Mouse (Mus musculus): ENCODE data around the gene Ciao2a. TPM values are rescaled to one million over a fixed set of nuclear protein-coding genes. Genes with fewer than 3 reads are reported as not detected.

The Ciao2a gene
- polyA plus RNA-seq, 1 experiment from 2014 or later: 177 TPM

- Histone ChIP-seq H3K36me3 (ENCODE audit: control insufficient read depth, insufficient read depth, low read length) (no peaks in the 10 kb centered on the region), H3K9me3 (ENCODE audit: control insufficient read depth, low read length) (no peaks in the 10 kb centered on the region), H3K4me1 (ENCODE audit: control insufficient read depth, insufficient read depth, low read length) (no peaks in the 10 kb centered on the region), H3K27ac (replicated peaks; ENCODE audit: low read depth, low read length) (no peak overlapping the region), H3K4me2 (ENCODE audit: low read depth, severe bottlenecking) (no peak overlapping the region), H3K4me3 (ENCODE audit: low read depth, low read length) (no peak overlapping the region), H3K27me3 (ENCODE audit: control insufficient read depth, insufficient read depth, low read length) (no peaks in the 10 kb centered on the region), H3K9ac (ENCODE audit: low read length) (no peak overlapping the region)
- WGBS: 87% methylated on average over 3 of the region's 3 CpGs
- no peak for DNase-seq (ENCODE audit: low spot score)
- ATAC-seq (ENCODE audit: insufficient number of reproducible peaks, low FRiP score, low TSS enrichment, low read depth): no peak
Observed at GRCm38 (mm10) chr9:66174985-66175384, 48.6 kb downstream of the Ciao2a start.

GRCm38 (mm10) chr9:66177975-66178374, 51.6 kb downstream of the Ciao2a start:
- DNase-seq (ENCODE audit: low spot score) (no peak), ATAC-seq (ENCODE audit: insufficient number of reproducible peaks, low FRiP score, low TSS enrichment, low read depth) (no peak)
- Histone ChIP-seq H3K4me3 (ENCODE audit: low read depth, low read length) (no peak overlapping the region), H3K4me1 (ENCODE audit: control insufficient read depth, insufficient read depth, low read length) (peaks cover 4% of the 10 kb centered on the region; the same call in 1 of the 2 replicates), H3K9ac (ENCODE audit: low read length) (no peak overlapping the region), H3K36me3 (ENCODE audit: control insufficient read depth, insufficient read depth, low read length) (no peaks in the 10 kb centered on the region), H3K27me3 (ENCODE audit: control insufficient read depth, insufficient read depth, low read length) (no peaks in the 10 kb centered on the region), H3K27ac (replicated peaks; ENCODE audit: low read depth, low read length) (no peak overlapping the region), H3K9me3 (ENCODE audit: control insufficient read depth, low read length) (no peaks in the 10 kb centered on the region), H3K4me2 (ENCODE audit: low read depth, severe bottlenecking) (no peak overlapping the region)
- 25% methylated on average over 1 of the region's 1 CpGs for WGBS

DNA sequence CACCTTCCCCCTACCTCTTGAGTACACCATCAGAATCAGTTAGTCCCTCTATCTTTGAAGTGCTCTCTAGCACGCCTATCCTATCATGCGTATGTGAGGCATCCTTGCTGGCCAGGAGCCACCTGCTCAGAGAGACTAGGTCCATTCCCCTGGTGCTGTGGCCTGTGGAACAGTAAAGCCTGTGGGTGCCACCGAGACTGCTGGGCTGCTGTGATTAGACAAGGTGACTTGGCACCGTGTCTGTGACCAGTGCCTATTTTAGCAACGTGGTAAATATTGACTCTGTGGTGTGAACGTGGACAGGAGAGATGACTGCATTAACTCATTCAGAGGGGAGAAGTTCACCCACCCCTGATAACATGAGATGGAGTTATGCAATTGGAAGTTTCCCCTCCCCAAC, 53.4 kb downstream of the Ciao2a start:
- H3K36me3 ChIP-seq (ENCODE audit: control insufficient read depth, insufficient read depth, low read length): no peaks in the 10 kb centered on the region
- 93% methylated on average over 6 of the region's 6 CpGs for whole genome bisulfite sequencing
- no peaks in the 10 kb centered on the region for H3K9me3 ChIP-seq (ENCODE audit: control insufficient read depth, low read length)
- DNase-seq (ENCODE audit: low spot score) (no peak), ATAC-seq (ENCODE audit: insufficient number of reproducible peaks, low FRiP score, low TSS enrichment, low read depth) (no peak)
- no peak overlapping the region for H3K4me2 ChIP-seq (ENCODE audit: low read depth, severe bottlenecking)
- peaks cover 4% of the 10 kb centered on the region; the same call in 1 of the 2 replicates for H3K4me1 ChIP-seq (ENCODE audit: control insufficient read depth, insufficient read depth, low read length)
- no peak overlapping the region for H3K4me3 ChIP-seq (ENCODE audit: low read depth, low read length)
- no peak overlapping the region for H3K9ac ChIP-seq (ENCODE audit: low read length)
- H3K27me3 ChIP-seq (ENCODE audit: control insufficient read depth, insufficient read depth, low read length): no peaks in the 10 kb centered on the region
- no peak overlapping the region for H3K27ac ChIP-seq (replicated peaks; ENCODE audit: low read depth, low read length)

DNA sequence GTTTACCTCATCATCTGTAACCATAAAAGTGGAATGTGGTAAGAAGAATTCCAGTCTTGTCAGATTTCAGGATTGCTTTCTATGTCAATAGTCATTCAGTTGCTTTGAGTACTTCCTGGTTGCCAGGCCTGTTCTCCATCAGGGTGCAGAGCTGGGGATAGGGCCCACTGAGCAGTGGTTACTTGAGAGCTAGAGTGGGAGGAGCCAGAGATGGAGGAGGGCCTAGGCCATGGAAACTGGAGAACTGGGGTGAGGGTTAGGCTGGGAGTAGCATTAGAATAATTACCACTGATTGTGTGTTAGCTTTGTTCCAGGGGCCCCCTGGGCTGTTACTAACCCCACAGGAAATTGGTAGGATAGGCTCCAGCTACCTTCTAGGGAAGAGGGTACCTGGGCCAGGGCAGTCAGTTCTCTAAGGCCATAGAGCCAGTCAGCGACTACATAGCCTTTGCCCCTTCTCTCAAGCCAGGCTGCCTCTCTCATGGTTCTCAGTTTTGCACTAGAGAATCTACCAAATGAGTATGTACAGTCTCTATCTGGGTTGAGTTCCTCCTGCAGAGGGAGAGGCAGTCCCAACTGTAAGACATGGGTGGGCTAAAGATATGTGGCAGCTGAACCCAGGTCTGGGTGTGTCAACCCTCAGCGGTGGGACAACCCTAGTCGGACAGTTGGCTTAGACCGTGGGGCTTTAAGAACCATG, 54.9 kb downstream of the Ciao2a start:
- no peak overlapping the region for H3K27ac ChIP-seq (replicated peaks; ENCODE audit: low read depth, low read length)
- H3K4me2 ChIP-seq (ENCODE audit: low read depth, severe bottlenecking): no peak overlapping the region
- no peak overlapping the region for H3K9ac ChIP-seq (ENCODE audit: low read length)
- peaks cover 4% of the 10 kb centered on the region; the same call in 1 of the 2 replicates for H3K4me1 ChIP-seq (ENCODE audit: control insufficient read depth, insufficient read depth, low read length)
- H3K36me3 ChIP-seq (ENCODE audit: control insufficient read depth, insufficient read depth, low read length): no peaks in the 10 kb centered on the region
- no peak overlapping the region for H3K4me3 ChIP-seq (ENCODE audit: low read depth, low read length)
- H3K9me3 ChIP-seq (ENCODE audit: control insufficient read depth, low read length): no peaks in the 10 kb centered on the region
- WGBS: 78% methylated on average over 4 of the region's 4 CpGs
- no peaks in the 10 kb centered on the region for H3K27me3 ChIP-seq (ENCODE audit: control insufficient read depth, insufficient read depth, low read length)
- DNase-seq (ENCODE audit: low spot score) (peak; percentile 42), ATAC-seq (ENCODE audit: insufficient number of reproducible peaks, low FRiP score, low TSS enrichment, low read depth) (0 out of 2 replicates have a peak, but pooled peaks have one; percentile 65)

DNA sequence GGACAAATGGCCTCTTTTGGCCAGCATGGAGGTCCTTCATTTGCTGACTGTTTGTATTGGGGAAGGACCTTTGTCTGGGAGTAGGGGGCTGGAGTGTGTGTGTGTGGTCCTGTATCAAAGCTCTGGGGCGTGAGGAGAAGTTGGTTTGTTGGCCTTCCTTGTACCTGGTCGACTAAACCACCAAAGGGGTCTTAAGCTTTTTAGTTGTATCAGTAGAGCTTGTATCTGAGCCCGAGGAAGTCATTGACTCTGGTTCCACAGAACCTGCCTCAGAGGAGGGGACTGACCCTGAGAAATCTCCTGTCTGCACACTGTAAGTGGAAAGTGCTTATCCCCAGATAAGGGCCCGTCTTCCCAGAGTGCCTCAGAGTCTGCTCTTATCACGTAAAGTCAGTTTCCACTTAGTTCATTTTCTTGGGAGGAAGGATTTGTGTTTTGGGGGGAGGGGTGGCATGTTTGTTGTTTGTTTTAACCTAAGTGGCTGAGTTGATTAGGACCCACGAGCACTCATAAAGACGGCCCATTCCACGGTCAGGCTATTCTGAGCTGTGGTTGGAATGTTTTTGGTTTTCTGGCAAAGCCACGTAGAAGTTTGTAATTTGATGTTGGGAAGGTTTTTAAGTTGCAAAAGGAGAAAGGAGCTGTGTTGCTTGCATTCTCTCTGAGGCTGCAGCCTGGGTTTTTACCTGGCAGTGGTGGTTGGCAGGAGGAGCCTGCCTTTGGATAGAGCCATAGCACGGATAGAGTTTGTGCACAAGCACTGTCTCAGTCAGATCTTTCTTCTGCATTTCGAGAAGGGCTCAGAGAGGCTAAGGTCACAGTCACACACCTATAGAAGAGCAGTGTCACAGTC, 55.6 kb downstream of the Ciao2a start:
- Histone ChIP-seq H3K4me1 (ENCODE audit: control insufficient read depth, insufficient read depth, low read length) (peaks cover 4% of the 10 kb centered on the region; the same call in 1 of the 2 replicates), H3K4me3 (ENCODE audit: low read depth, low read length) (no peak overlapping the region), H3K27me3 (ENCODE audit: control insufficient read depth, insufficient read depth, low read length) (no peaks in the 10 kb centered on the region), H3K36me3 (ENCODE audit: control insufficient read depth, insufficient read depth, low read length) (no peaks in the 10 kb centered on the region), H3K4me2 (ENCODE audit: low read depth, severe bottlenecking) (no peak overlapping the region), H3K27ac (replicated peaks; ENCODE audit: low read depth, low read length) (no peak overlapping the region), H3K9ac (ENCODE audit: low read length) (no peak overlapping the region), H3K9me3 (ENCODE audit: control insufficient read depth, low read length) (no peaks in the 10 kb centered on the region)
- ATAC-seq (ENCODE audit: insufficient number of reproducible peaks, low FRiP score, low TSS enrichment, low read depth) (no peak), DNase-seq (ENCODE audit: low spot score) (no peak)
- WGBS: 59% methylated on average over 11 of the region's 11 CpGs

GRCm38 (mm10) chr9:66182679-66182993, 56.2 kb downstream of the Ciao2a start:
- H3K4me3 ChIP-seq (ENCODE audit: low read depth, low read length): no peak overlapping the region
- H3K27me3 ChIP-seq (ENCODE audit: control insufficient read depth, insufficient read depth, low read length): no peaks in the 10 kb centered on the region
- H3K9me3 ChIP-seq (ENCODE audit: control insufficient read depth, low read length): no peaks in the 10 kb centered on the region
- 74% methylated on average over 3 of the region's 3 CpGs for WGBS
- H3K27ac ChIP-seq (replicated peaks; ENCODE audit: low read depth, low read length): no peak overlapping the region
- H3K4me1 ChIP-seq (ENCODE audit: control insufficient read depth, insufficient read depth, low read length): peaks cover 4% of the 10 kb centered on the region; the same call in 1 of the 2 replicates
- H3K4me2 ChIP-seq (ENCODE audit: low read depth, severe bottlenecking): no peak overlapping the region
- ATAC-seq (ENCODE audit: insufficient number of reproducible peaks, low FRiP score, low TSS enrichment, low read depth): no peak
- no peak overlapping the region for H3K9ac ChIP-seq (ENCODE audit: low read length)
- DNase-seq (ENCODE audit: low spot score): no peak
- H3K36me3 ChIP-seq (ENCODE audit: control insufficient read depth, insufficient read depth, low read length): no peaks in the 10 kb centered on the region

GRCm38 (mm10) chr9:66183023-66183422, 56.6 kb downstream of the Ciao2a start:
- Histone ChIP-seq H3K9me3 (ENCODE audit: control insufficient read depth, low read length) (no peaks in the 10 kb centered on the region), H3K4me3 (ENCODE audit: low read depth, low read length) (no peak overlapping the region), H3K9ac (ENCODE audit: low read length) (no peak overlapping the region), H3K4me1 (ENCODE audit: control insufficient read depth, insufficient read depth, low read length) (peaks cover 4% of the 10 kb centered on the region; the same call in 1 of the 2 replicates), H3K4me2 (ENCODE audit: low read depth, severe bottlenecking) (no peak overlapping the region), H3K27me3 (ENCODE audit: control insufficient read depth, insufficient read depth, low read length) (no peaks in the 10 kb centered on the region), H3K27ac (replicated peaks; ENCODE audit: low read depth, low read length) (no peak overlapping the region), H3K36me3 (ENCODE audit: control insufficient read depth, insufficient read depth, low read length) (no peaks in the 10 kb centered on the region)
- no peak for ATAC-seq (ENCODE audit: insufficient number of reproducible peaks, low FRiP score, low TSS enrichment, low read depth)
- WGBS: 72% methylated on average over 3 of the region's 3 CpGs
- DNase-seq (ENCODE audit: low spot score): no peak

DNA sequence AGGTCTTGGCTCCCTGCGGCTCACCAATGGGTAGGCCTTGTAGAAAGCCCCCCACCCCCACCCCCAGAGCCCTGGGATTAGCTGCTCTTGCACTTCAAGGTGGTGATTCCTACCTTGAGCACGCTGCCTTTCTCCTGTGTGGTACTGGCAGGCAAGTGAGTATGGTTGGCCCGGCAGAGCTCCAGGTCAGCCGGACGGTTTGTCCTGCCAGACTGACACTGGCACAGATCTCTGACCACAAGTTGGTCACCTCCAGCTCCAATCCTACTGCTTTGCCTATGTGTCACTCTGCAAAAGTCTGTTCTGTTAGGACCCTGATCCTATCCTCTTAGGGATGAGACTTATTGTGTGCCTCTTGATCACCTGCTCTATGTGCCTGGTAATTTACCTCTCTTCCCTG, 58.2 kb downstream of the Ciao2a start:
- Histone ChIP-seq H3K4me3 (ENCODE audit: low read depth, low read length) (no peak overlapping the region), H3K9ac (ENCODE audit: low read length) (no peak overlapping the region), H3K4me1 (ENCODE audit: control insufficient read depth, insufficient read depth, low read length) (peaks cover 4% of the 10 kb centered on the region; the same call in 1 of the 2 replicates), H3K9me3 (ENCODE audit: control insufficient read depth, low read length) (no peaks in the 10 kb centered on the region), H3K27me3 (ENCODE audit: control insufficient read depth, insufficient read depth, low read length) (no peaks in the 10 kb centered on the region), H3K4me2 (ENCODE audit: low read depth, severe bottlenecking) (no peak overlapping the region), H3K27ac (replicated peaks; ENCODE audit: low read depth, low read length) (no peak overlapping the region), H3K36me3 (ENCODE audit: control insufficient read depth, insufficient read depth, low read length) (no peaks in the 10 kb centered on the region)
- DNase-seq (ENCODE audit: low spot score) (no peak), ATAC-seq (ENCODE audit: insufficient number of reproducible peaks, low FRiP score, low TSS enrichment, low read depth) (no peak)
- 68% methylated on average over 5 of the region's 5 CpGs for WGBS
